Mouse (Mus musculus) C2C12 (cell line): Measurements from ENCODE around the gene Cdk4.

ENCODE experiments used
- CEBPB ChIP-seq: IDR thresholded peaks from one replicate; pipeline ENCODE4 v1.6.1; 2011; ENCODE audit warnings: low read depth, mild to moderate bottlenecking, control low read depth, moderate library complexity
- CTCF ChIP-seq: IDR thresholded peaks from one replicate; pipeline ENCODE4 v1.5.1; 2011; ENCODE audit not compliant: control insufficient read depth, insufficient read depth, insufficient read length
- FOSL1 ChIP-seq: IDR thresholded peaks from one replicate; pipeline ENCODE4 v1.8.0; 2011; ENCODE audit warnings: mild to moderate bottlenecking, low read length; ENCODE audit not compliant: poor library complexity, insufficient read depth, severe bottlenecking
- MAX ChIP-seq: IDR thresholded peaks from one replicate; pipeline ENCODE4 v1.6.1; 2011; ENCODE audit warnings: mild to moderate bottlenecking, control low read depth
- MYOD1 ChIP-seq: IDR thresholded peaks from one replicate; pipeline ENCODE4 v1.6.1; 2011; ENCODE audit warnings: low read depth; ENCODE audit not compliant: control insufficient read depth, insufficient read length
- MYOG ChIP-seq: IDR thresholded peaks from one replicate; pipeline ENCODE4 v1.6.1; 2011; ENCODE audit not compliant: control insufficient read depth, insufficient read length; ENCODE audit errors: extremely low read depth
- USF1 ChIP-seq: IDR thresholded peaks from one replicate; pipeline ENCODE4 v1.6.1; 2011; ENCODE audit warnings: low read depth, mild to moderate bottlenecking, control low read depth, moderate library complexity

DNA sequence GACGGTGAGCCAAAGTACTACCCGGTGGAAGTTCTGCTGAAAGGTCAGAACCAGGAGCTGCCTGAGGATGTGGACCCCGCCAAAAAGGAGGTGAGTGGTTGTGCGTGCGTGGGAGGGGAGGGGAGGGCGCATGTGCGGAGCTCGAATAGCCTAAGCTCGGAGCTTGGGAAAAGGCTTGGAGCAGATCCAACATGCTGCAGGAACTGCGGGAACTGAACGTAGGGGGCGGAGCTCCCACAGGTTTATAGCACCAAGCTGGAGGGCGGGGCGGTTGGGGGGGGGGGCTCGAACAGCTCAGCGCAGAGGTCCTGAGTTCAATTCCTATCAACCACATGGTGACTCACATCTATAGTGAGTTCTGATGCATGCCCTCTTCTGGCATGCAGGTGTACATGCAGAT lies 44.9 kb upstream of the Cdk4 start:
- TF ChIP-seq USF1 (no peak), CTCF (no peak), CEBPB (no peak), MAX (no peak), FOSL1 (no peak), MYOG (no peak), MYOD1 (no peak)
